Mouse (Mus musculus) small intestine, adult 2 months (tissue): Measurements from ENCODE around the gene Hcls1. TPM values are rescaled to one million over a fixed set of nuclear protein-coding genes. Genes with fewer than 3 reads are reported as not detected.

Experiments used
- H3K27ac ChIP-seq: fragments of 200-500 bp; 2 replicates; pipeline ENCODE4 v1.5.1; 2012; ENCODE audit warnings: low read depth, low read length, control low read depth, inconsistent platforms; ENCODE audit not compliant: insufficient read depth
- H3K27me3 ChIP-seq: fragments of 200-500 bp; 2 replicates; pipeline ENCODE4 v1.6.1; 2012; ENCODE audit warnings: mild to moderate bottlenecking, moderate library complexity, low read length, inconsistent platforms; ENCODE audit not compliant: control insufficient read depth, insufficient read depth
- H3K36me3 ChIP-seq: fragments of 200-500 bp; 2 replicates; pipeline ENCODE4 v1.6.1; 2012; ENCODE audit warnings: mild to moderate bottlenecking, low read length, control low read depth, inconsistent platforms; ENCODE audit not compliant: control insufficient read depth, insufficient read depth
- H3K4me1 ChIP-seq: fragments of 200-500 bp; 2 replicates; pipeline ENCODE4 v1.6.1; 2012; ENCODE audit warnings: low read length, inconsistent platforms, mixed read lengths; ENCODE audit not compliant: control insufficient read depth, insufficient read depth, insufficient read length
- H3K4me3 ChIP-seq: fragments of 200-500 bp; 2 replicates; pipeline ENCODE4 v1.5.1; 2012; ENCODE audit warnings: low read depth, mild to moderate bottlenecking, control low read depth, inconsistent platforms, low read length, moderate library complexity
- CTCF ChIP-seq: fragments of 200-500 bp; IDR thresholded peaks from 2 replicates; pipeline ENCODE4 v1.5.1; 2012; ENCODE audit warnings: low read depth, mild to moderate bottlenecking, control low read depth, inconsistent platforms, low read length, moderate library complexity, mixed read lengths; ENCODE audit not compliant: insufficient replicate concordance, insufficient read length; ENCODE audit errors: extremely low read depth
- POLR2A ChIP-seq: fragments of 200-500 bp; IDR thresholded peaks from 2 replicates; pipeline ENCODE4 v1.6.1; 2012; ENCODE audit warnings: low read depth, mild to moderate bottlenecking, control low read depth, inconsistent platforms, low read length, moderate library complexity
- WGBS: fragments of 180-500 bp; shearing (Covaris S2); methylation state at CpG from one replicate; pipeline ENCODE4 v1.1.7; 2018; 5-methylcytosine and 5-hydroxymethylcytosine counted together
- polyA plus RNA-seq: library from polyadenylated mRNA; depleted of rRNA; stranded (reverse); fragments of >200 nt; gene quantifications from 2 replicates; pipeline ENCODE4 v1.2.3, GENCODE M21; 2012

Gene Hcls1
- polyA plus RNA-seq, 1 experiment, result 9.0 TPM

DNA sequence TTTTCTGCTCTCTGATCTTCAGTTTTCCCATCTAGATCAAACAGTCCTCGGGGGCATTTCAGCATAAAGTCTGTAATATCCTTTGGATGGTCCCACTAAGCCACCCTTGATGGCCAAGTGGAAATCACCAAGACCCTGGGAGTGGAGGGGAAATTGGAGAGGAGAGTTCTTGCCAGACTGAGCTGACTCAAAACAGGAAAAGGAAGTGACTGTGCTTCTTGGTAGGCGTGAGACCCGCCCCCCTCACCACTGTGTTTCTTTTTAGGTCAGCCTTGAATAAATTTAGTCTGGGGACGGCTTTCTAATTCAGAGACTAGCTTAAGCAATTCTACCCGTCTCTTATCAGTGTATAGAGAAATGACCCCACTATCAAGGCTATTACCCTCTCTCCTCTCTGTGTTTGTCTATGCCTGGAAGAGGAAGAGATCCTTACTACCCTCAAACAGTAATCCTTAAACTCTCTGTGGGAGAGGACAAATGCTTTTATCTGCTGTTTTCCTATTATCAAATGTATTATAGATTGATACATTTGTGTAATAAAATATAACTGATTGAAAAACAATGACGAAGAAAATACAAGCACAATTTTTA lies 6.4 kb downstream of the Hcls1 start:
- 31% methylated on average over 6 of the region's 6 CpGs for WGBS

DNA sequence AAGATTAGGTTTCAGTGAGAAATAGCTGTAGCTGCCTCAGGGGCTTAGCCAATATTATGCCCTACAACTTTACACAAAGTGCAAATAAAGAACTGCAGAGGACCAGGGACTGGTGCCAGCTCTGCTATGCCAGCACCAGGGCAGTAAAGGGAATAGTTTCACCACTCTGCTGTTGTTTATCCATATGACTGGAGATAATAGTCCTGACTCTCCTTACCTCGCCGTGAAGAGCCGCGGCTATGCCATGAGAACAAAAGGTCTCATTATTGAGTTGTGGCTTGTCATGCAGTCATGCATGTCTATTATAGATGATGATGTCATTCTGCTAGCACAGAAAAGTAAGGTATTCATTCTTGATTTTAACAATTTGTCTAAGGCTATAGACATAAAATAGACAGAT lies 7.1 kb downstream of the Hcls1 start:
- no peaks in the 10 kb centered on the region for H3K36me3 ChIP-seq
- no peaks in the 10 kb centered on the region for H3K4me1 ChIP-seq
- no peaks in the 10 kb centered on the region for H3K27me3 ChIP-seq
- H3K27ac ChIP-seq, result no peak overlapping the region
- 27% methylated on average over 4 of the region's 4 CpGs for WGBS
- H3K4me3 ChIP-seq, result no peak overlapping the region
- TF ChIP-seq CTCF (no peak), POLR2A (no peak)

More for the DNA sequence above, 6.4 kb downstream of the Hcls1 start:
- Histone ChIP-seq H3K4me1 (no peaks in the 10 kb centered on the region), H3K27me3 (no peaks in the 10 kb centered on the region), H3K36me3 (no peaks in the 10 kb centered on the region), H3K4me3 (no peak overlapping the region), H3K27ac (no peak overlapping the region)
- TF ChIP-seq CTCF (no peak), POLR2A (no peak)

DNA sequence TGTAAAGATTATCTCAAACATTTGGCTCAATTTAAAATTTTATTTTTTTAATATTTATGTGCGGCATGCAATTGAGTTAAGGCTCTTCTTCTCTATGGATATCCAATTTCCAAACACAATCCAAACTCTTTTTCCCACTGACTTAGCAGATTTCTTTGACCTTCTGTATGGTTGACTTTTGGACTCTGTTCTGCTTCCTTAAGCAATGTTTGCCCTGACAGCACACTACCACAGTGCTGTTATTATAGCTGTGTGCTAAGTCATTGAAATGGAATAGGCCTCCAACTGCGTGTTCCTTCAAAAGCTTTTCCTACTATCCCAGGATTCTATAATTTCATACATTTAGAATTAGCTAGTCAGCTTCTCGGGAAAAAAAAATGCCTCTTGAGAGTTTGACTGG lies 8.8 kb downstream of the Hcls1 start:
- TF ChIP-seq CTCF (no peak), POLR2A (no peak)
- H3K4me3 ChIP-seq, result no peak overlapping the region
- no peaks in the 10 kb centered on the region for H3K27me3 ChIP-seq
- no peaks in the 10 kb centered on the region for H3K36me3 ChIP-seq
- no peaks in the 10 kb centered on the region for H3K4me1 ChIP-seq
- no peak overlapping the region for H3K27ac ChIP-seq
- 77% methylated on average over 3 of the region's 3 CpGs for WGBS

DNA sequence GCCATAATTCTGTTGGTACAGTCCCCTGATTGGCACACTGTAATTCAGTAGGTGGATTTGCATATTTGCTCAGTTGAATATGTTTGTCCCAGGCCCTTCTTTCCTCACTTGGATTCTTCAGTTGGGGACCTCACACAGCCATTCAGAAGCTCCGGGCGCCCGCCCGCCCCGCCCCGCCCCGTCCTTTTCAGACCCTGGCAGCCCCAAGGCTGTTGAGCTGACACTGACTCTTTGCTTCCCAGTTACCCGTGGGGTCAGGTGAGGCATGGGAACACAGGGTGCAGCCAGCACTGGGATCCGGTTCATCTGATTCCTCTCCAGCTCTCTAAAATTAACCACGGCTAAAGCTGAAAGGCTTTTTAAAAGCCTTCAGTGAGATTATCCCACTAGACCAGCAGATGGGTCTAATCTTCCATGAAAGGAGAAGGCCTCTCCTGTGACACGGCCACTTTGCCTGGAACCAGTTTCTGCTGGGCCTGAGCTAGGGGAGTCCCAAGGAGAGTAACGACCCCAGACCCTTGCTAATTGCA lies 10.2 kb downstream of the Hcls1 start:
- Histone ChIP-seq H3K4me3 (no peak overlapping the region), H3K27me3 (no peaks in the 10 kb centered on the region), H3K4me1 (no peaks in the 10 kb centered on the region), H3K36me3 (no peaks in the 10 kb centered on the region), H3K27ac (no peak overlapping the region)
- no peak for TF ChIP-seq POLR2A
- no peak for TF ChIP-seq CTCF
- WGBS, result 67% methylated on average over 12 of the region's 12 CpGs

DNA sequence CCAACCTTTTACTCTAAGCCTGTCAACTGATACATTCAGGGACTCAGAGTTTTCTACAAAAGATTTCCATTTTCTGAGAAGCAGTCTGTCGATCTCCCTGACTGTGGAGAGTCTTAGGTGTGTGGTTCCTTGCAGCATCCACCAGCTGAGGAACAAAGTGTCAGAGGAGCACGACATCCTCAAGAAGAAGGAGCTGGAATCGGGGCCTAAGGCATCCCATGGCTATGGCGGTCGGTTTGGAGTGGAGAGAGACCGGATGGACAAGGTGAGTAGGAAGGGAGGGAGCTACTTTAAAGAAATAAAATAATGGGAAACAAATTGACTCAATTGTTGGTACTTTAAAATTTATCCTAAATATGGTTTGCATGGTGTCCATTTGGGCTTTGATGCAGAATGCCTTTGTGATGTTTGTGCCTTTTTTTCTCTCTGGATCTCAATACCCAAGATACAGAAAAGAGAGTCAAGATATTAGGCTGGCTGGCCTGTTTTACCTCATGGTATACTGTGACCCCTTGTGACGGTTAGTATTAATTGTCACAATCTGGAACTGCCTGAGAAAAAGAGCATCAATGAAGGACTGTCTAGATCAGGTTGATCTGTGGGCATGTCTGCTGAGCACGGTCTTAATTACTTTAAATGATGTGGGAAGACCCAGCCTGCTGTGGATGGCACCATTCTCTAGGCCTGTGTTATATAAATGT lies 11.8 kb downstream of the Hcls1 start:
- WGBS, result 79% methylated on average over 8 of the region's 8 CpGs
- H3K27ac ChIP-seq, result no peak overlapping the region
- TF ChIP-seq POLR2A (no peak), CTCF (no peak)

DNA sequence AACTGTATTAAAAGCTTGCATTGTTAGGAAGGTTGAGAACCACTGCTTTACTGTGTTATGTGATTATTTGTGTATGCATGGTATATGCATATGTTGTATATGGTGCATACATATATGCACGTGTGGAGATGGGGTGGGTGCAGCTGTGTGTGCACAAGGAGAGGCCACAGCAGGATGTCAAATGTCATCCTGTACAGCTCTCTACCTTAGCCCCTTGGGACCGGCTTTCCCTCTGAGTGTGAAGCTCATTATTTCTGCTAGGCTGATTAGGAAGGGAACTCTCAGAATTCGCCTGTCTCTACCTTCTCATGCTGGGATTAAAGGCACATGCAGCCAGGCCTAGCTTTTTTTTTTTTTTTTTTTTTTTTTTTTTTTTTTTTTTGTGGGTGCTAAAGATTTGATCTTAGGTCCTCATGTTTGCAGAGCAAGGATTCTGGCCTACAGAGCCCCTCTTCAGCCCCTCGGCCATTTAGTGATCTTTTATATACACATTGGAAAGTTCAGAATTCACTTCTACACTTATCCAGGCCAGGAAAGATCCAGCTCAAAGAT lies 12.9 kb downstream of the Hcls1 start:
- 57% methylated on average over 4 of the region's 4 CpGs for WGBS

More for the DNA sequence above, 11.8 kb downstream of the Hcls1 start:
- Histone ChIP-seq H3K4me3 (no peak overlapping the region), H3K36me3 (no peaks in the 10 kb centered on the region), H3K4me1 (no peaks in the 10 kb centered on the region), H3K27me3 (no peaks in the 10 kb centered on the region)

More for the DNA sequence above, 12.9 kb downstream of the Hcls1 start:
- H3K4me3 ChIP-seq, result no peak overlapping the region
- H3K4me1 ChIP-seq, result no peaks in the 10 kb centered on the region
- H3K27ac ChIP-seq, result no peak overlapping the region
- H3K36me3 ChIP-seq, result no peaks in the 10 kb centered on the region
- no peak for TF ChIP-seq POLR2A
- no peak for TF ChIP-seq CTCF
- no peaks in the 10 kb centered on the region for H3K27me3 ChIP-seq
